8 mouse cellular contexts compared by ENCODE assay signal in genomic region chr5:64274738-64275451, GRCm38 (mm10).
DNase-seq lines count a peak whose midpoint lies in the region.

No protein-coding gene starts in this region.

- no peak overlapping the region for H3K4me3 ChIP-seq in embryonic facial prominence, embryonic 10.5 days

- H3K27me3 ChIP-seq in embryonic facial prominence, embryonic 10.5 days (replicated peaks; ENCODE audit: low read depth, poor library complexity, severe bottlenecking), result no peaks in the 10 kb centered on the region

- DNase-seq in gastrocnemius, adult 18-20 months (ENCODE audit: low spot score), result peak; percentile 67
- no peak for DNase-seq in gastrocnemius, postnatal 25 days
- peak; percentile 62 for DNase-seq in 416B (ENCODE audit: low read depth)
- DNase-seq in adrenal gland, postnatal 14 days, result peak; percentile 76
- peak; percentile 36 for DNase-seq in embryonic facial prominence, embryonic 10.5 days (ENCODE audit: low spot score)
- peak; percentile 82 for DNase-seq in kidney, adult 9 months
- DNase-seq in mesoderm, embryonic 11.5 days (ENCODE audit: low read depth, low spot score), result peak; percentile 45
- peak; percentile 54 for DNase-seq in thymus, postnatal 25 days

- peaks cover 75% of the 10 kb centered on the region for H3K36me3 ChIP-seq in embryonic facial prominence, embryonic 10.5 days (replicated peaks)

- H3K27ac ChIP-seq in embryonic facial prominence, embryonic 10.5 days (replicated peaks), result no peak overlapping the region

- H3K4me1 ChIP-seq in embryonic facial prominence, embryonic 10.5 days, result peaks cover 6% of the 10 kb centered on the region

- WGBS in embryonic facial prominence, embryonic 10.5 days, result 39% methylated on average over 17 of the region's 17 CpGs

- H3K9me3 ChIP-seq in embryonic facial prominence, embryonic 10.5 days, result no peaks in the 10 kb centered on the region
